In the genomic region with DNA sequence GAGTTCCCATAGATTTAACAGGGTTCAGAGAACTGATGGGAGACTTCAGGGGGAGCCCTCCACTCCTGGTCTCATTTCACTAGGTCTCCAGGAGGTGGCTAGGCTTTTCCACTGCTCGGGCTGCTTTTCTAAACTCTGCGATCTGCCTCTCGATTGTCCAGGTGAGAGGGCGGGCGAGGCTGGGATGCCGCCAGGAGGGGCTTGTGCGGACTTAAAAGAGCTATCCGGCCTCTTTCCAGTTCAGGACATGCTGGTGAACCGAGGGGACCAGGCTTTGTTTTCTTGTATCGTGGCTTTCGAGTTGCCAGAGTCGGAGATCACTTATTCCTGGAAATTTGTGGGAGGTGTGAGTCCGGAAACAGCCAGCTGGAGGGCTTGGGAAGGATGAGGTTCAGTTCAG, we compare ENCODE assay signal across 8 mouse cellular contexts. TPM values are rescaled to one million over a fixed set of nuclear protein-coding genes. Genes with fewer than 3 reads are reported as not detected.
A peak's percentile ranks its signal among the peaks of the same experiment; 100 is the strongest.
DNase-seq lines count a peak whose midpoint lies in the region; ATAC-seq and TF ChIP-seq lines count a peak whose summit lies in the region.

No protein-coding gene starts in this region.

- H3K27me3 ChIP-seq in forebrain, postnatal 0 days (ENCODE audit: insufficient read depth, low read length), result no peaks in the 10 kb centered on the region
- H3K27me3 ChIP-seq in limb, embryonic 15.5 days, result no peaks in the 10 kb centered on the region

- TF ChIP-seq POLR2A in olfactory bulb, adult 2 months (IDR thresholded peaks at IDR 0.05; ENCODE audit: insufficient read depth, low read depth, low read length), result no peak

- peak; percentile 17 for DNase-seq in CD4-positive, CD25-positive, alpha-beta regulatory T cell, adult 2 months (ENCODE audit: low read depth, low spot score)
- peak; percentile 25 for DNase-seq in ovary, postnatal 36 days (ENCODE audit: low spot score)
- DNase-seq in ovary, postnatal 14 days (ENCODE audit: low spot score), result no peak
- no peak for DNase-seq in forebrain, postnatal 0 days
- no peak for DNase-seq in layer of hippocampus, postnatal 14 days (ENCODE audit: low spot score in 2 of 2)

- H3K27ac ChIP-seq in forebrain, postnatal 0 days (ENCODE audit: low read depth, low read length), result peak overlapping the region; percentile 74
- H3K27ac ChIP-seq in limb, embryonic 15.5 days, result peak overlapping the region; percentile 86
- H3K27ac ChIP-seq in olfactory bulb, adult 2 months (ENCODE audit: insufficient read depth, low read depth, low read length), result peak overlapping the region; percentile 15

- 6% methylated on average over 13 of the region's 13 CpGs for WGBS in forebrain, postnatal 0 days
- 7% methylated on average over 13 of the region's 13 CpGs for WGBS in limb, embryonic 15.5 days
- 8% methylated on average over 13 of the region's 13 CpGs for WGBS in olfactory bulb, adult 2 months

- peak overlapping the region; percentile 68 for H3K4me2 ChIP-seq in forebrain, postnatal 0 days (ENCODE audit: low read depth)
- H3K4me2 ChIP-seq in limb, embryonic 15.5 days, result peak overlapping the region; percentile 65

- H3K9ac ChIP-seq in forebrain, postnatal 0 days, result peak overlapping the region; percentile 52
- peak overlapping the region; percentile 35; the same call in 1 of the 2 replicates for H3K9ac ChIP-seq in limb, embryonic 15.5 days

- peaks cover 16% of the 10 kb centered on the region; the same call in 1 of the 2 replicates for H3K36me3 ChIP-seq in forebrain, postnatal 0 days (ENCODE audit: insufficient read depth)
- H3K36me3 ChIP-seq in limb, embryonic 15.5 days, result peaks cover 57% of the 10 kb centered on the region

- peak; percentile 26 for TF ChIP-seq CTCF in forebrain, postnatal 0 days (IDR thresholded peaks at IDR 0.05; ENCODE audit: low read depth)
- no peak for TF ChIP-seq CTCF in olfactory bulb, adult 2 months (IDR thresholded peaks at IDR 0.05; ENCODE audit: insufficient read depth, low read depth, low read length)

- no peak for ATAC-seq in CD4-positive, CD25-positive, alpha-beta regulatory T cell, adult 4 months
- ATAC-seq in forebrain, postnatal 0 days, result no peak
- no peak for ATAC-seq in limb, embryonic 15.5 days (ENCODE audit: insufficient number of reproducible peaks, low FRiP score, low TSS enrichment, low read depth)

- H3K9me3 ChIP-seq in forebrain, postnatal 0 days (ENCODE audit: low read length), result no peaks in the 10 kb centered on the region
- H3K9me3 ChIP-seq in limb, embryonic 15.5 days, result no peaks in the 10 kb centered on the region

- peak overlapping the region; percentile 45 for H3K4me3 ChIP-seq in forebrain, postnatal 0 days (ENCODE audit: low read depth, low read length)
- H3K4me3 ChIP-seq in limb, embryonic 15.5 days, result peak overlapping the region; percentile 41
- H3K4me3 ChIP-seq in olfactory bulb, adult 2 months (ENCODE audit: insufficient read depth, low read depth, low read length), result peak overlapping the region; percentile 62

- peaks cover 16% of the 10 kb centered on the region; the same call in 1 of the 2 replicates for H3K4me1 ChIP-seq in forebrain, postnatal 0 days (ENCODE audit: insufficient read depth)
- peaks cover 55% of the 10 kb centered on the region for H3K4me1 ChIP-seq in limb, embryonic 15.5 days
- peaks cover 4% of the 10 kb centered on the region; the same call in 1 of the 2 replicates for H3K4me1 ChIP-seq in olfactory bulb, adult 2 months (ENCODE audit: control insufficient read depth, insufficient read depth, low read length)

RNA-seq across cellular contexts. Expression of a gene that starts 10.5 kb away (rescaled TPM):
- polyA plus RNA-seq in CD4-positive, CD25-positive, alpha-beta regulatory T cell, adult 4 months (2017; shearing (Covaris generic)), result 1 to 10 TPM; 5.8 to 6.1 TPM
- 18.5 and 20.8 TPM in 2 replicates for total RNA-seq in forebrain, postnatal 0 days (2014; rRNA removed)
- 5.1 and 10.7 TPM in 2 replicates for polyA plus RNA-seq in forebrain, postnatal 0 days (2015; fragmentation: Nextera tagmentation; extraction: Ambion mirVana)
- 25.3 and 36.6 TPM in 2 replicates for polyA plus RNA-seq in limb, embryonic 15.5 days (2015; fragmentation: Nextera tagmentation; extraction: Ambion mirVana)
- not detected in 2 replicates for polyA plus RNA-seq in olfactory bulb, adult 2 months (2012; ENCODE audit: insufficient read depth, insufficient read length, low replicate concordance, missing spikeins)
- 100 to 1,000 TPM in 1 of 2 experiments, 10 to 100 TPM in 1; 91.4 to 104 TPM for total RNA-seq in layer of hippocampus, postnatal 14 days (2021)

RNA-seq across cellular contexts. Expression of a gene that starts 17.6 kb away (rescaled TPM):
- polyA plus RNA-seq in CD4-positive, CD25-positive, alpha-beta regulatory T cell, adult 4 months (2017; shearing (Covaris generic)), result not detected
- total RNA-seq in forebrain, postnatal 0 days (2014; rRNA removed), result 0.23 and 0.90 TPM in 2 replicates
- polyA plus RNA-seq in forebrain, postnatal 0 days (2015; fragmentation: Nextera tagmentation; extraction: Ambion mirVana), result 0.20 and 0.53 TPM in 2 replicates
- 1.6 and 2.0 TPM in 2 replicates for polyA plus RNA-seq in limb, embryonic 15.5 days (2015; fragmentation: Nextera tagmentation; extraction: Ambion mirVana)
- not detected in 2 replicates for polyA plus RNA-seq in olfactory bulb, adult 2 months (2012; ENCODE audit: insufficient read depth, insufficient read length, low replicate concordance, missing spikeins)
- under 1 TPM; 0.25 to 0.45 TPM for total RNA-seq in layer of hippocampus, postnatal 14 days (2021)

RNA-seq across cellular contexts. Expression of a gene that starts 46.3 kb away (rescaled TPM):
- not detected for polyA plus RNA-seq in CD4-positive, CD25-positive, alpha-beta regulatory T cell, adult 4 months (2017; shearing (Covaris generic))
- total RNA-seq in forebrain, postnatal 0 days (2014; rRNA removed), result 0.69 TPM in 1 of 2 replicates, not detected in the other
- polyA plus RNA-seq in forebrain, postnatal 0 days (2015; fragmentation: Nextera tagmentation; extraction: Ambion mirVana), result 0.16 TPM in 1 of 2 replicates, not detected in the other
- polyA plus RNA-seq in limb, embryonic 15.5 days (2015; fragmentation: Nextera tagmentation; extraction: Ambion mirVana), result 0.33 and 0.91 TPM in 2 replicates
- polyA plus RNA-seq in olfactory bulb, adult 2 months (2012; ENCODE audit: insufficient read depth, insufficient read length, low replicate concordance, missing spikeins), result not detected in 2 replicates
- not detected for total RNA-seq in layer of hippocampus, postnatal 14 days (2021)

RNA-seq across cellular contexts. Expression of a gene that starts 50.2 kb away (rescaled TPM):
- polyA plus RNA-seq in CD4-positive, CD25-positive, alpha-beta regulatory T cell, adult 4 months (2017; shearing (Covaris generic)), result under 1 TPM in 1 of 2 experiments, not detected in 1; 0.62 TPM
- 0.38 TPM in 1 of 2 replicates, not detected in the other for total RNA-seq in forebrain, postnatal 0 days (2014; rRNA removed)
- polyA plus RNA-seq in forebrain, postnatal 0 days (2015; fragmentation: Nextera tagmentation; extraction: Ambion mirVana), result 0.28 and 0.56 TPM in 2 replicates
- 0.38 and 0.52 TPM in 2 replicates for polyA plus RNA-seq in limb, embryonic 15.5 days (2015; fragmentation: Nextera tagmentation; extraction: Ambion mirVana)
- polyA plus RNA-seq in olfactory bulb, adult 2 months (2012; ENCODE audit: insufficient read depth, insufficient read length, low replicate concordance, missing spikeins), result not detected in 2 replicates
- not detected for total RNA-seq in layer of hippocampus, postnatal 14 days (2021)

RNA-seq across cellular contexts. Expression of a gene that starts 50.2 kb away (rescaled TPM):
- not detected for polyA plus RNA-seq in CD4-positive, CD25-positive, alpha-beta regulatory T cell, adult 4 months (2017; shearing (Covaris generic))
- not detected in 2 replicates for total RNA-seq in forebrain, postnatal 0 days (2014; rRNA removed)
- not detected in 2 replicates for polyA plus RNA-seq in forebrain, postnatal 0 days (2015; fragmentation: Nextera tagmentation; extraction: Ambion mirVana)
- polyA plus RNA-seq in limb, embryonic 15.5 days (2015; fragmentation: Nextera tagmentation; extraction: Ambion mirVana), result not detected in 2 replicates
- not detected in 2 replicates for polyA plus RNA-seq in olfactory bulb, adult 2 months (2012; ENCODE audit: insufficient read depth, insufficient read length, low replicate concordance, missing spikeins)
- total RNA-seq in layer of hippocampus, postnatal 14 days (2021), result not detected

Comparison
In these comparisons a context has a peak if more than half of its experiments do, and no peak if none do; other contexts are left out.
1. DNase-seq: peak in CD4-positive, CD25-positive, alpha-beta regulatory T cell, adult 2 months (single experiment) and ovary, postnatal 36 days (single experiment); none in ovary, postnatal 14 days (single experiment), forebrain, postnatal 0 days (single experiment) and layer of hippocampus, postnatal 14 days (0 of 2).
2. H3K27ac ChIP-seq: peak in every context shown above with its lines; median percentile 86 in limb, embryonic 15.5 days; 74 in forebrain, postnatal 0 days; 15 in olfactory bulb, adult 2 months.
3. Peak in every context shown above with its lines, with median percentiles within 50 percentile points of each other: H3K4me3 ChIP-seq.